Mouse (Mus musculus) lung, embryonic 16.5 days (tissue): ENCODE data around the gene Ncstn. TPM values are rescaled to one million over a fixed set of nuclear protein-coding genes. Genes with fewer than 3 reads are reported as not detected.

Experiments used
- ATAC-seq: fragments of 200-750 bp; cut with Nextera tagmentation; 2 replicates; pipeline ENCODE4 v1.8.0; 2017; ENCODE audit warnings: low read depth, mild to moderate bottlenecking, moderate library complexity
- H3K27ac ChIP-seq: fragments of 300-500 bp; sonication (generic); 2 replicates; pipeline ENCODE4 v1.5.1; 2014; ENCODE audit warnings: mild to moderate bottlenecking, control low read depth, low read length
- H3K27me3 ChIP-seq: fragments of 300-500 bp; sonication (generic); 2 replicates; pipeline ENCODE4 v1.6.1; 2014; ENCODE audit warnings: low read depth, low read length, mixed read lengths; ENCODE audit not compliant: control insufficient read depth, insufficient read depth
- H3K36me3 ChIP-seq: fragments of 300-500 bp; sonication (generic); 2 replicates; pipeline ENCODE4 v1.6.1; 2014; ENCODE audit warnings: low read length; ENCODE audit not compliant: control insufficient read depth, insufficient read depth
- H3K4me1 ChIP-seq: fragments of 300-500 bp; sonication (generic); replicated peaks from 2 replicates; pipeline ENCODE4 v1.6.1; 2014; ENCODE audit warnings: low read length, mixed read lengths; ENCODE audit not compliant: control insufficient read depth, insufficient read depth
- H3K4me2 ChIP-seq: fragments of 300-500 bp; sonication (generic); 2 replicates; pipeline ENCODE4 v1.6.1; 2014; ENCODE audit warnings: low read depth, low read length, control low read depth
- H3K4me3 ChIP-seq: fragments of 300-500 bp; sonication (generic); 2 replicates; pipeline ENCODE4 v1.5.1; 2014; ENCODE audit warnings: mild to moderate bottlenecking, low read length, control low read depth
- H3K9ac ChIP-seq: fragments of 300-500 bp; sonication (generic); 2 replicates; pipeline ENCODE4 v1.6.1; 2014; ENCODE audit warnings: low read length, control low read depth
- H3K9me3 ChIP-seq: fragments of 300-500 bp; sonication (generic); 2 replicates; pipeline ENCODE4 v1.6.1; 2016; ENCODE audit warnings: low read length; ENCODE audit not compliant: control insufficient read depth
- WGBS: fragments of 180-500 bp; shearing (Covaris S2); extraction: QIAGEN DNeasy Blood & Tissue Kit; methylation state at CpG from one replicate; pipeline ENCODE4 v1.1.7; 2014; 5-methylcytosine and 5-hydroxymethylcytosine counted together
- polyA plus RNA-seq: library from polyadenylated mRNA; unstranded; fragments of >200 nt; fragmentation: Nextera tagmentation; extraction: Ambion mirVana; gene quantifications from 2 replicates; pipeline ENCODE4 v1.2.1, GENCODE M21; 2015

Gene Ncstn
- polyA plus RNA-seq, 1 experiment from 2014 or later, result 146 TPM

GRCm38 (mm10) chr1:172048241-172048734, 34.3 kb downstream of the Ncstn start:
- no peak for ATAC-seq
- no peak overlapping the region for H3K27ac ChIP-seq
- no peak overlapping the region; the same call in 1 of the 2 replicates for H3K4me2 ChIP-seq

GRCm38 (mm10) chr1:172046938-172047337, 35.7 kb downstream of the Ncstn start:
- Histone ChIP-seq H3K4me3 (no peak overlapping the region), H3K36me3 (no peaks in the 10 kb centered on the region), H3K9me3 (no peaks in the 10 kb centered on the region), H3K9ac (no peak overlapping the region), H3K4me2 (no peak overlapping the region), H3K27me3 (peaks cover 2% of the 10 kb centered on the region; the same call in 1 of the 2 replicates), H3K27ac (no peak overlapping the region), H3K4me1 (peaks cover 3% of the 10 kb centered on the region; the same call in 1 of the 2 replicates)
- peak; percentile 70 for ATAC-seq
- WGBS, result 13% methylated on average over 5 of the region's 5 CpGs

More at GRCm38 (mm10) chr1:172048241-172048734, 34.3 kb downstream of the Ncstn start:
- Histone ChIP-seq H3K9ac (peak overlapping the region; percentile 12; the same call in 1 of the 2 replicates), H3K4me3 (peak overlapping the region; percentile 18; the same call in 1 of the 2 replicates), H3K4me1 (peaks cover 3% of the 10 kb centered on the region; the same call in 1 of the 2 replicates), H3K27me3 (peaks cover 11% of the 10 kb centered on the region), H3K9me3 (no peaks in the 10 kb centered on the region), H3K36me3 (no peaks in the 10 kb centered on the region)
- 14% methylated on average over 6 of the region's 6 CpGs for WGBS

GRCm38 (mm10) chr1:172046410-172046809, 36.2 kb downstream of the Ncstn start:
- Histone ChIP-seq H3K27me3 (peaks cover 2% of the 10 kb centered on the region; the same call in 1 of the 2 replicates), H3K9ac (no peak overlapping the region)
- no peak for ATAC-seq

GRCm38 (mm10) chr1:172029914-172030313, 52.7 kb downstream of the Ncstn start:
- 86% methylated on average over 2 of the region's 2 CpGs for WGBS
- ATAC-seq, result no peak

More at GRCm38 (mm10) chr1:172046410-172046809, 36.2 kb downstream of the Ncstn start:
- peaks cover 3% of the 10 kb centered on the region; the same call in 1 of the 2 replicates for H3K4me1 ChIP-seq
- no peak overlapping the region for H3K4me3 ChIP-seq
- no peaks in the 10 kb centered on the region for H3K36me3 ChIP-seq
- no peaks in the 10 kb centered on the region for H3K9me3 ChIP-seq
- 67% methylated on average over 8 of the region's 8 CpGs for WGBS
- H3K27ac ChIP-seq, result no peak overlapping the region
- no peak overlapping the region for H3K4me2 ChIP-seq

GRCm38 (mm10) chr1:172028394-172029275, 54.0 kb downstream of the Ncstn start, which contains the start of gene Vangl2:
Gene Vangl2 (minus strand): TSS chr1:172028444.
- 53% methylated on average over 21 of the region's 21 CpGs for WGBS
- Histone ChIP-seq H3K4me3 (peak within 1 kb of the TSS; percentile 96), H3K9ac (peak within 1 kb of the TSS; percentile 94), H3K9me3 (no peaks in the 10 kb centered on the region), H3K27me3 (no peaks in the 10 kb centered on the region), H3K27ac (peak within 1 kb of the TSS; percentile 51; the same call in 1 of the 2 replicates), H3K4me1 (peaks cover 21% of the 10 kb centered on the region), H3K4me2 (peak within 1 kb of the TSS; percentile 75), H3K36me3 (no peaks in the 10 kb centered on the region)
- no peak for ATAC-seq

More at GRCm38 (mm10) chr1:172029914-172030313, 52.7 kb downstream of the Ncstn start:
- Histone ChIP-seq H3K4me1 (peaks cover 15% of the 10 kb centered on the region), H3K27ac (no peak overlapping the region), H3K4me2 (no peak overlapping the region), H3K36me3 (no peaks in the 10 kb centered on the region), H3K9ac (no peak overlapping the region), H3K4me3 (no peak overlapping the region), H3K27me3 (no peaks in the 10 kb centered on the region), H3K9me3 (no peaks in the 10 kb centered on the region)

GRCm38 (mm10) chr1:172027809-172028102, 54.8 kb downstream of the Ncstn start:
- 26% methylated on average over 10 of the region's 10 CpGs for WGBS
- H3K9me3 ChIP-seq, result no peaks in the 10 kb centered on the region
- peak overlapping the region; percentile 96 for H3K4me3 ChIP-seq
- no peaks in the 10 kb centered on the region for H3K27me3 ChIP-seq
- H3K4me2 ChIP-seq, result peak overlapping the region; percentile 75
- ATAC-seq, result peak; percentile 16
- H3K9ac ChIP-seq, result peak overlapping the region; percentile 94
- peaks cover 21% of the 10 kb centered on the region for H3K4me1 ChIP-seq
- H3K27ac ChIP-seq, result no peak overlapping the region
- no peaks in the 10 kb centered on the region for H3K36me3 ChIP-seq

- no peaks in the 10 kb centered on the region for H3K36me3 ChIP-seq
- H3K9ac ChIP-seq, result peak overlapping the region; percentile 94
- ATAC-seq, result peak; percentile 93
- H3K27me3 ChIP-seq, result no peaks in the 10 kb centered on the region
- peaks cover 21% of the 10 kb centered on the region for H3K4me1 ChIP-seq
- no peaks in the 10 kb centered on the region for H3K9me3 ChIP-seq
- H3K4me3 ChIP-seq, result peak overlapping the region; percentile 96
- H3K27ac ChIP-seq, result peak overlapping the region; percentile 85
- H3K4me2 ChIP-seq, result peak overlapping the region; percentile 75
- WGBS, result 2% methylated on average over 52 of the region's 54 CpGs
Measured at GRCm38 (mm10) chr1:172027010-172027808, 55.4 kb downstream of the Ncstn start.

- WGBS, result under 1% methylated on average over 22 of the region's 23 CpGs
- H3K4me1 ChIP-seq, result peaks cover 21% of the 10 kb centered on the region
- H3K9me3 ChIP-seq, result no peaks in the 10 kb centered on the region
- peak overlapping the region; percentile 75 for H3K4me2 ChIP-seq
- peak overlapping the region; percentile 96 for H3K4me3 ChIP-seq
- H3K27me3 ChIP-seq, result no peaks in the 10 kb centered on the region
- peak; percentile 64 for ATAC-seq
- no peaks in the 10 kb centered on the region for H3K36me3 ChIP-seq
- peak overlapping the region; percentile 94 for H3K9ac ChIP-seq
- peak overlapping the region; percentile 85 for H3K27ac ChIP-seq
Measured at GRCm38 (mm10) chr1:172026201-172026901, 56.2 kb downstream of the Ncstn start.
